Comparison of ENCODE assay signal across 26 mouse cellular contexts in genomic region chr1:164804751-164805435, GRCm38 (mm10). TPM values are rescaled to one million over a fixed set of nuclear protein-coding genes. Genes with fewer than 3 reads are reported as not detected.
A peak's percentile ranks its signal among the peaks of the same experiment; 100 is the strongest.
DNase-seq lines count a peak whose midpoint lies in the region; ATAC-seq and TF ChIP-seq lines count a peak whose summit lies in the region.
"Had no signal": no experiment of that assay in that cellular context is flagged by ENCODE, and none has a peak within 500 bp of the region (broad histone marks: within the 10 kb centered on the region; RNA-seq: fewer than 3 reads in every experiment).

No protein-coding gene starts in this region.

- H3K9ac ChIP-seq in hindbrain, embryonic 15.5 days = no peak overlapping the region
- H3K9ac ChIP-seq in hindbrain, embryonic 12.5 days = no peak overlapping the region
- H3K9ac ChIP-seq in neural tube, embryonic 13.5 days = no peak overlapping the region
- H3K9ac ChIP-seq in hindbrain, postnatal 0 days (replicated peaks; ENCODE audit: low read length) = no peak overlapping the region
- H3K9ac ChIP-seq: forebrain, embryonic 13.5 days; heart, embryonic 12.5 days; intestine, embryonic 15.5 days; limb, embryonic 15.5 days; liver, embryonic 13.5 days had no signal

- H3K27me3 ChIP-seq in hindbrain, embryonic 15.5 days = no peaks in the 10 kb centered on the region
- H3K27me3 ChIP-seq in hindbrain, embryonic 12.5 days = no peaks in the 10 kb centered on the region
- H3K27me3 ChIP-seq in neural tube, embryonic 13.5 days = no peaks in the 10 kb centered on the region
- H3K27me3 ChIP-seq in hindbrain, postnatal 0 days (ENCODE audit: insufficient read depth, low read length) = no peaks in the 10 kb centered on the region
- H3K27me3 ChIP-seq: forebrain, embryonic 13.5 days; heart, embryonic 12.5 days; intestine, embryonic 15.5 days; limb, embryonic 15.5 days; liver, embryonic 13.5 days; megakaryocyte, embryonic 14.5 days had no signal

- H3K4me2 ChIP-seq in hindbrain, embryonic 15.5 days = no peak overlapping the region
- no peak overlapping the region for H3K4me2 ChIP-seq in hindbrain, embryonic 12.5 days (replicated peaks)
- no peak overlapping the region for H3K4me2 ChIP-seq in neural tube, embryonic 13.5 days
- no peak overlapping the region for H3K4me2 ChIP-seq in hindbrain, postnatal 0 days (ENCODE audit: low read depth, low read length)
- H3K4me2 ChIP-seq: forebrain, embryonic 13.5 days; heart, embryonic 12.5 days; intestine, embryonic 15.5 days; limb, embryonic 15.5 days; liver, embryonic 13.5 days had no signal

- H3K36me3 ChIP-seq in hindbrain, embryonic 15.5 days = no peaks in the 10 kb centered on the region
- no peaks in the 10 kb centered on the region for H3K36me3 ChIP-seq in hindbrain, embryonic 12.5 days
- no peaks in the 10 kb centered on the region for H3K36me3 ChIP-seq in neural tube, embryonic 13.5 days
- no peaks in the 10 kb centered on the region for H3K36me3 ChIP-seq in hindbrain, postnatal 0 days (ENCODE audit: insufficient read depth, low read length)
- H3K36me3 ChIP-seq: heart, embryonic 12.5 days; intestine, embryonic 15.5 days; limb, embryonic 10.5 days; limb, embryonic 15.5 days; liver, embryonic 13.5 days had no signal

- H3K9me3 ChIP-seq in hindbrain, embryonic 15.5 days = no peaks in the 10 kb centered on the region
- H3K9me3 ChIP-seq in hindbrain, embryonic 12.5 days (replicated peaks) = no peaks in the 10 kb centered on the region
- no peaks in the 10 kb centered on the region for H3K9me3 ChIP-seq in neural tube, embryonic 13.5 days
- H3K9me3 ChIP-seq in hindbrain, postnatal 0 days (ENCODE audit: low read length) = no peaks in the 10 kb centered on the region
- H3K9me3 ChIP-seq: forebrain, embryonic 13.5 days; heart, embryonic 12.5 days; intestine, embryonic 15.5 days; limb, embryonic 10.5 days; limb, embryonic 15.5 days; liver, embryonic 13.5 days; megakaryocyte, embryonic 14.5 days had no signal

- H3K27ac ChIP-seq in hindbrain, embryonic 15.5 days (replicated peaks) = peak overlapping the region; percentile 20; the same call in 1 of the 2 replicates
- no peak overlapping the region for H3K27ac ChIP-seq in hindbrain, embryonic 12.5 days
- peak overlapping the region; percentile 50; the same call in 1 of the 2 replicates for H3K27ac ChIP-seq in neural tube, embryonic 13.5 days (replicated peaks)
- H3K27ac ChIP-seq in hindbrain, postnatal 0 days = peak overlapping the region; percentile 51
- H3K27ac ChIP-seq: forebrain, embryonic 13.5 days; heart, adult 2 months; intestine, embryonic 15.5 days; limb, embryonic 10.5 days; limb, embryonic 15.5 days; liver, embryonic 13.5 days had no signal

- WGBS in hindbrain, embryonic 15.5 days = 61% methylated on average over 10 of the region's 10 CpGs
- WGBS in hindbrain, embryonic 12.5 days = 81% methylated on average over 10 of the region's 10 CpGs
- 68% methylated on average over 10 of the region's 10 CpGs for WGBS in neural tube, embryonic 13.5 days
- WGBS in hindbrain, postnatal 0 days = 54% methylated on average over 10 of the region's 10 CpGs

- no peak for DNase-seq in neural tube, embryonic 10.5 days (ENCODE audit: extremely low spot score, low spot score)
- peak; percentile 66 for DNase-seq in hindbrain, postnatal 0 days (ENCODE audit: low spot score)
- no peak for DNase-seq in cerebellum, adult 11 months
- DNase-seq: adrenal gland, adult 8-10 months; B cell, adult 2 months; cerebellum, adult 9-10 months; cerebellum, postnatal 36 days; gastrocnemius, postnatal 36 days; heart, adult 2 months; kidney, adult 8-10 months; kidney, postnatal 10 days; layer of hippocampus, postnatal 36 days; liver, embryonic 13.5 days; lung, adult 18-20 months; lung, postnatal 4 days had no signal

- TF ChIP-seq CTCF in hindbrain, postnatal 0 days (IDR thresholded peaks at IDR 0.05; ENCODE audit: low read depth) = no peak

- ATAC-seq in hindbrain, embryonic 15.5 days (ENCODE audit: low FRiP score, low read depth) = peak; percentile 65; the same call in 1 of the 2 replicates
- no peak for ATAC-seq in hindbrain, embryonic 12.5 days (ENCODE audit: low FRiP score)
- peak; percentile 59; the same call in 1 of the 2 replicates for ATAC-seq in neural tube, embryonic 13.5 days (ENCODE audit: low read depth)
- ATAC-seq in hindbrain, postnatal 0 days = peak; percentile 73
- ATAC-seq: forebrain, embryonic 13.5 days; intestine, embryonic 15.5 days; lung, postnatal 0 days had no signal

- 0 out of 2 replicates have a peak, but pooled peaks cover 9% of the 10 kb centered on the region for H3K4me1 ChIP-seq in hindbrain, embryonic 15.5 days (replicated peaks)
- H3K4me1 ChIP-seq in hindbrain, embryonic 12.5 days = no peaks in the 10 kb centered on the region
- peaks cover 5% of the 10 kb centered on the region; the same call in 1 of the 2 replicates for H3K4me1 ChIP-seq in neural tube, embryonic 13.5 days (replicated peaks)
- 0 out of 2 replicates have a peak, but pooled peaks cover 5% of the 10 kb centered on the region for H3K4me1 ChIP-seq in hindbrain, postnatal 0 days (ENCODE audit: insufficient read depth, low read length)
- H3K4me1 ChIP-seq: forebrain, embryonic 13.5 days; heart, embryonic 12.5 days; intestine, embryonic 15.5 days; limb, embryonic 10.5 days; limb, embryonic 15.5 days; liver, embryonic 13.5 days; megakaryocyte, embryonic 14.5 days had no signal

- H3K4me3 ChIP-seq in hindbrain, embryonic 15.5 days = no peak overlapping the region
- no peak overlapping the region for H3K4me3 ChIP-seq in hindbrain, embryonic 12.5 days
- H3K4me3 ChIP-seq in neural tube, embryonic 13.5 days = no peak overlapping the region
- H3K4me3 ChIP-seq in hindbrain, postnatal 0 days (ENCODE audit: low read length) = no peak overlapping the region
- H3K4me3 ChIP-seq: forebrain, embryonic 13.5 days; heart, adult 2 months; heart, embryonic 12.5 days; intestine, embryonic 15.5 days; limb, embryonic 10.5 days; limb, embryonic 15.5 days; liver, embryonic 13.5 days; megakaryocyte, embryonic 14.5 days had no signal

RNA-seq across cellular contexts. Expression of gene Dpt, which starts 8.4 kb away (rescaled TPM):
- 1.00 and 1.2 TPM in 2 replicates for polyA plus RNA-seq in hindbrain, embryonic 15.5 days (2015; fragmentation: Nextera tagmentation; extraction: Ambion mirVana)
- 0.28 and 0.78 TPM in 2 replicates for polyA plus RNA-seq in hindbrain, embryonic 12.5 days (2016; fragmentation: Nextera tagmentation; extraction: Ambion mirVana)
- 0.87 and 1.1 TPM in 2 replicates for polyA plus RNA-seq in neural tube, embryonic 13.5 days (2015; fragmentation: Nextera tagmentation; extraction: Ambion mirVana)
- total RNA-seq in hindbrain, postnatal 0 days (2014; rRNA removed) = 0.14 and 0.68 TPM in 2 replicates
- polyA plus RNA-seq in hindbrain, postnatal 0 days (2015; fragmentation: Nextera tagmentation; extraction: Ambion mirVana) = 0.83 and 1.1 TPM in 2 replicates
- total RNA-seq: hematopoietic stem cell, adult 5-6 weeks had no signal
- polyA plus RNA-seq: forebrain, embryonic 13.5 days had no signal
